Mouse (Mus musculus) kidney, adult 18-20 months (tissue): Measurements from ENCODE around the gene Mpzl3.

Source experiments
- DNase-seq: peaks from one replicate; pipeline ENCODE4 v3.0.0; 2021

Mpzl3 gene

DNA sequence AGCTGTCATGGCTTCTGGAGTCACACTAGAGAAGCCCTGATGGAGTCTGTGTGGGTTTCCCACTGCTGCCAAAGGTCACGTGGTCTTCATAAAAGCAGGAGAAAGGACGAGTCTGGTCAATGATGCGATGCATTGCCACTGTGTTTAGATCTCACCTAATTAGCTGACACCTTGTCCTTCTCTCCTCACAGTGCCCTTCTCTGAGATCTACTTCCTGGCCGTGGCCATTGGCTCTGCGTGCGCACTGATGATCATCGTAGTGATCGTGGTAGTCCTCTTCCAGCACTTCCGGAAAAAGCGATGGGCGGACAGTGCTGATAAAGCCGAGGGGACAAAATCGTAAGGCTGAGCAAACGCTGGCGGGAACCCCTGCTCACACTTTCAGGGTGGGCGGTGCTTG is 8.0 kb upstream of the Mpzl3 start:
- DNase-seq = no peak

DNA sequence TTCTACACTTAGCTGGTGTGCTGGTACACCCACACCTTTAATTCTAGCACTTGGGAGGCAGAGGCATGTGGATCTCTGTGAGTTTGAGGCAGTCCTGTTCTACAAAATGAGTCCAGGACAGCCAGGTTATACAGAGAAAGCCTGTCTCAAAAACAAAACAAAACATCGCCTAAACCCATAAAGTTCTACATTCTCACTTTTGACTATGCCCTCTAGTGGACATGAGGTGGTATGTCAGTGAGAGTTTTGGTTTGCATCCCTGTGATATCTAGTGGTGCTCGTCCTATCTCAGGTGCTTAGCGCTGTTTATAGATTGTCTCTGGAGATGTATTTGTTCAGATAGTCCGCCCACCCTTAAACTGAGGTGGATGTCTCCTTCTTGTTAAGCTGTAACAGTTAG is 6.5 kb upstream of the Mpzl3 start:
- DNase-seq = peak; percentile 21

DNA sequence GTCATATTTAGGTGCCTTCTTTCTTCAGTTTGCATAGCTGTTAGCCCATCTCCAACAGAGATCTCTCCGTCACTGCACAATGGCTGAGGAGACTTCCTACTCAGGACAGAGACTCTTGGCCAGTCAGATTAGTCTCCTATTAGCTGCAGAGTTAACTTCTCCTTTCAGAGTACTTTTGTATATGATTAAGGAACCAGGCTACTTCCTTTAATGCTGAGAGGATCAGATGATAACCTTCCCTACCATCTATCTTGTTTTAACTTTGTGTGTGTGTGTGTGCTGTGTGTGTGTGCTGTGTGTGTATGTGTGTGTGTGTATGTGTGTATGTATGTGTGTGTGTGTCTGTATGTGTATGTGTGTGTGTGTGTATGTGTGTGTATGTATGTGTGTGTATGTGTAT is 5.3 kb upstream of the Mpzl3 start:
- DNase-seq = no peak

DNA sequence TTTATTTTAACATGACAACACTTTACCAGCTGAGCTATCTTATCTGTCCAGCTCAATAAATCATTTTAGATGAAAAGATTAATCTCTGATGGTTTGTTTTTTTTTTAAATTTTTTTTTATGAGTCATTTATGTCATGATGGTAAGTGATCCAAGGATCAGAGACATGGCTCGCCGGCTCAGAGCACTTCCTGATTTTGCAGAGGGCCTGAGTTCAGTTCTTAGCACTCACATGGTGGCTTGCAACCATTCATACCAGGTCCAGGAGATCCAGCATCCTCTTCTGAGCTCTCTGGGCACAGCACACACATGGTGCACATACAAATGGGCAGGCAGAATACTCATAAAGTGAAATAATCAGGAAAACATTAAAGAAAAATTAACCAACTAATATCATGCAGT is 4.7 kb upstream of the Mpzl3 start:
- DNase-seq = no peak

DNA sequence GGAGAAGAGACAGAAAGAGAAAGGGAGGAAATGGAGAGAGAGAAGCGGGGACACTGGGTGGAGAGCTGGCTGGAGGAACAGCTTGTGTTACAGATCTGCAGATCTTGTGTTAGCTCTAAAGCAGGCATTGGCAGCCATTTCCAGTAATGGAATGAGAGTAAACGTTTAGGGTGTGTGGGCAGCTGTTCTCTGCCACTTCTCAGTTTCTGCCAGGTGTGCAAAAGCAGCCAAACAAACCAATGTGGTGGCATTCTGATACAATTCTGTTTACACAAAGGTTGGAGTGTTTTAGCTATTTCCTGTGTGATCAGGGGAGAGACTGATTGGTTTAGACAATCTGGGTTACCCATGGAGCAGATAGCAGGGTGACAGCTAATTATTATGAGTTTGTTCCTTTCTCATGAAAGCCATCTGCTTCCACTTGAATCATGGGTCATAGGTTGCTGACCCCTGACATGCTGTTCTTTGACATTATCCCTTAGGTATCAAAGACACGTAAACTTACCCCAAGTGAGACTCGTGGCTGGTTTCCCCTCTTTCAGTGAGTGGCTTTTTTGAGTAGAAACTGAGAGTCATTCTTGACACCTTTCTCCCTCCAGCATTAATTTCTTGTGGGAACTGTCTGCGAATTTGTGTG is 3.4 kb downstream of the Mpzl3 start:
- DNase-seq = no peak

DNA sequence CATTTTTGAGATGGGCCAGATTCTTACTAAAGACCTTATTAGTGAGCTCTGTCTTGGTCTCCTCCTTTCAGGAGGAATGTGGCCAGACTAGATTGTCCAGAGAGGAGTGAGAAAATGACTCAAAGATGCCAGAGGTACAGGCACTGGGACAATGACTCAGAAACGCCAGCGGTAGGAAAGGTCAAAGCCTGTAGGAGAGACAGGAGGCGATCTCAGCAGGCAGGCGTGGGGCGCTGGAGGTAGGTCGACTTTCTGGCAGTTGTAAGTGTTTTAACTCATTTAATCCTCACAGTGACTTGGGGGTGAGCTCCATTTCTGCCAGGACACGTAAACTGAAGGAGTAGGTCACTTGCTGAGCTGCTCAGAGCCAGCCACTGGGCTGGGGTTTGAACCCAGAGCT is 5.2 kb downstream of the Mpzl3 start:
- DNase-seq = no peak

DNA sequence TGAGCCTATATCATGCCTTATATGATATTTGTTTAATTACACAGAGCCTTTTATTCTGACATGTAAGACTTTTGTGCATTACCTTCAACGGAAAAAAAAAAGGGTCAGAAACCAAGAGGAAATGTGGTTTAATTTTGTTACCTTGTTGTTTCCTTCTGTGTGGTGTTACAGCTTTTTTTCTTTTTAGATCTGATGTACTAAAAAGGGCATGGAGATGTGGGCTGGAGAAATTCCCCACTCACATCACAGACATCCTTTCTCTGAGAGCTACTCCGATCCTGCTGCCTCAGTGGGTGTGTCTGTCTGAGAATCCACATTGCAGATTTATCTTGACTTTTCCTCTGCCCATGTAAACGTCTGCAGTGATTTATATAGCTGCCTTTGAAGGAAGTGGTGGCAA is 7.7 kb downstream of the Mpzl3 start:
- DNase-seq = no peak

DNA sequence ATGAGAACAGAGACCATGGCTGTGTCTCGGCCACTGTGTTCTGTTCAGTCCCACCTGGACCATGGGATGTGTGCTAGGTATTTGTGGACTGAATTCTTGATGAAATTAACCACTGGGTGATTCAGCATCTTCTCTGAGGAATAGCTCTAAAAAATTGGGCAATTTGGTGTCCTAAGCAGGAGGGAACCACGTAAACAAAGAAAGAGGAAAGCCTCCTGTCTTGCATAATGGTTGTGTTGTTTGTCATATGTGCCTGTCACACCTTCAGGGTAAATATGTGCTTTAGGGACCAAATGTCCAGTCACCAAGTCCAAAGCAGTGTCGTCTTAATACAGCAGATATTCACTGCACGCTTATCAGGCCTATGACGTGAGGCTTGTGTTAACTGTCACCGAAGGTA is 9.4 kb downstream of the Mpzl3 start:
- DNase-seq = no peak

DNA sequence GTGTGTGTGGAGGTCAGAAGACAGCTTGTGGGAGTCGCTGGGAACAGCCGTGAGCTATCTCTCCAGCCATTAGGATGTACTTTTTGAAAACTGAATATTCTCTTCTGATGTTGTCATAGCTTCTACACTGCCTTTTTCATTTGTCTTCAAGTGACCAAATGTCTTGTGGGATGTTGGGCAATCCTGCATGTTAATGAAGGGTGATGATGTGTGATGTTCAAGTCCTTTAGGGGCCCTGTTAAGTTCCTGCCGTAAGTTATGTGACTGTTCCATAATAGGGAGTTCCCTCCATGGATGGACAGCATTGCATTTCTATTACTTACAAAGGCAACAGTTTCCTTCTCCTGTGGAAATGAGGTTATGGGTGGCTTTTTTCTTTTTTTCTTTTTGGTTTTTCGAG is 11.7 kb downstream of the Mpzl3 start:
- no peak for DNase-seq

DNA sequence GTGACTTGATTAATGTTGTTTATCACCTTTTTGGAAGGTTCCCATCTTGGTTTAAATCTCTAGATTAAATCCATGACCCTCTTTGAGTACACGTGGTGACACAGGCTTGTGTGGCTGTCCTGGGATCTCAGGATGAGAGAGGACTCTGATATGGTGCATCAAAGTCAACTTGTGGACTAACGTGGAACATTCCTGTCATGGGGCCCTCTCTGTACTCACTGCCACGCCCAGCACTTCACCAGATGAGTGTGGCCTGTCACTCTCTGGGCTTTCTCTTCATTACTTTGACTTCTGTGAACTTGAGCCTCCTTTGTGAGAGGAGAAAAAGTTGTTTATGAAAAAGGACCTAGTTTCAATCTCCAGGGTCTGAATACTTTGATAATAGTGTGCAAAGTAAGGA is 16.8 kb downstream of the Mpzl3 start:
- no peak for DNase-seq

DNA sequence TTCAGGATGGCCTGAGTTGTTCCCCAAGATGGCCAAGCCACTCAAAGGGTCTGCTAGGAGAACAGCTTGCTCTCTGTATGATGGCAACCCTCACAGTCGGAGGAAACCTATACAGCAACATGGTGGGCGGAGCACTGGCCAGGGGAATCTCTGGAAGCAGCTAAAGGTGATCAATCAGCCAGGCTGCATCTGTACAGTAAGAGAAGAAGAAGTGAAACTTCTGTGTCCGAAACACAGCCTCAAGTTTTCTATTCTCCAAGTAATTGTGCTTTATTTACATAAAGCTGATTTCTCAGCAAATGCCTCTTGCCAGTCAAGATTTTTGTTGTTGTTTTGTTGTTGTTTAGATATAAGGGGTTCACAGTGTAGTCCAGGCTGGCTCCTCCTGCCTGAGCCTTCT is 22.9 kb downstream of the Mpzl3 start:
- no peak for DNase-seq

DNA sequence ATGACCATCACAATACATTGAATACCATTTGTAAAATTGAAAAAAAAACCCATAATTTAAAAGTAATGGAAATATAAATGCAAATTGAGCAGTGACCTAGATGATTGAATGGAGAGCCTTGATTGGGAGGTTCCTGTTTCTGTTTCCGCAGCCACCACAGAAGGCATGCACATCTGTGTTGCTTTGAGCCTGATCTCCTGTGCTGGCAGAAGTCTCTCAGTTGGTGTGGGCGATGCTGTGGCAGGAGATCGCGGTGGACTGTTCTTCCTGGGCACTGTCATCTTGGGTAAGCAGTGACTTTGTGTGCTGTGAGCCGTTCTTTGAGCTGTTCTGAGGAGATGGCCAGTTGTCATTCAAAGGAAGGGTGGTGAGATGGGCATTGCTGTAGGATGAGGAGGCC is 24.0 kb downstream of the Mpzl3 start, which contains the start of gene Jaml:
Gene Jaml, plus strand, starts transcription at position 173 of the 400 bp plus-strand sequence.
- DNase-seq = no peak

DNA sequence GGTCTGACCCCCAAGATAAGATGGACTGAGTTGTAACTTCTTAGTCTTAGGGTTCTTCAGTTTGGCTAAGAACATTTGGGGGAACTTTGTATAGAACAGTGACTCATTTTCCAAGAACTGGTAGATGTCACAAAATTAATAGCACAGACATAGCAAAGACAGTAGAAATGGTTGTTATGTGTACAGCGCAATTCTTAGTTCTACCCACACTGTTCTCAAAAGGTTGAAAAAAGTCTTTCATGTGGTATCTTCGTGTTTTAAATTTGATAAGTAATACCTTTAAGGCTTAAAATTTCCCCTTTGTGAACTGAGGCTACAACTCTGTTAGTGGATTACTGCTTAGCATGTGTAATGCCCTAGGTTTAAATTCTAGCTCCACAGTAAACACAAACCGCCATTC is 28.1 kb downstream of the Mpzl3 start:
- DNase-seq = no peak

DNA sequence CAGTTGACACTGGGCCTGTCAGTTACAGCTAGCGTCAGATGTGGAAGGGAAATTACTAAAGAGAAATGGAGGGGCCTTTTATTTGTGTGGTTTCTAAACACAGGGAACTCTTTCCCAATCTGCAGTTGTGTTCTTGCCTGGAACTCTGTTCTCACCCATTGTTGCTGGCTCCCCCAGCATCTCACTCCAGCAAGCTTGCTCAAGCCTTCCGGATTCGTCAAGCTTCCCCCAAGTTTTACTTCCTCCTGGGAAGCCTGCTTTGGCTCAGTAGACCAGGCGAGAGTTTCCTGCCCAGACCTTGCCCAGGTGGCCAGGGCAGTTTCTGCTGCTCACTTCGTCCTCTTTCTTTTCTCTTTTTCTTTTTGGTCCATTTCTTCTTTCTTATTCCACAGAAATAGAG is 29.6 kb downstream of the Mpzl3 start:
- DNase-seq = no peak

DNA sequence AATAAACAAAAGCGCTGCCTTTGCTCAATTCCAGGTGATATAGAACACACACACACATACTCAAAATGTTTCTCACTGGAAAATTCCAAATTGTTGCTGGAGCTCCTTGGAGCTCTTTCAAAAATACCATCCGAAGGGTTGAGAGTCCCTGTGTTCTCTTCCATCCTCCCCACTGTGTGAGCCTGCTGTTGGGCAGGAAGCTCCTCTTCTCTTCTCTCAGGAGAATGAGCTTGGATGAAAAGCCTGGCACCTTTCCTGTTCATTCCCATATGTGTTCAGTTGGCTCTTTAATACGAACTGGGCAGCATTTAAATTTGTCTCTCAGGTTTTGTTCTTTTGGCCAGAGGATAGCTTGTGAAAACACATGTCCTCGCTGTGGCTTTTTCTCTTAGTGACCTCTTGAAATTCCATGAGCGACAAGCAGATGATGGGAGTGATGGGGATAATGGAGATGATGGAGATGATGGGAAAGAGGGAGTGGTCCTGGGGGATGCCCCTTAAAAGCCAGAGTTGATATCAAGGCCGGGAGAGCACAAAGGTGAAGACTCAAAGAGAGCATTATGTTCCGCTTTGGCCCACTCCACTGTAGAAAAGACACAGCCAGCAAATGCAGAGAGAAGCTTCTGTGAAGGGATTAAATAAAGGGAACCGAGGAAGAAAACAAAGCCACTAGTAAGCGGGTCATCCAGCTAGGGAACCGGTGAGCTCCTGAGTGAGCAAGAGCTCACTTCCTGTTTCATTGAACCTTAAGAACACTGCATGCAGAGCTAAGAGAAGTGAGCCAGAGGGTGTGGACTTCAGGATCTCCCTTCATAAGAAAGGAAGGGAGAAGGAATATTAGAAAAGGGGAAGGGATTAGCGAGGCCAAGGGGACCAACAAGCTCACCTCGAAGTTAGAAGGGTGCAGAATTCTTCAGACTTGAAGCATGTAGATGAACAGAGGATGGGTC is 31.0 kb downstream of the Mpzl3 start:
- DNase-seq = no peak

DNA sequence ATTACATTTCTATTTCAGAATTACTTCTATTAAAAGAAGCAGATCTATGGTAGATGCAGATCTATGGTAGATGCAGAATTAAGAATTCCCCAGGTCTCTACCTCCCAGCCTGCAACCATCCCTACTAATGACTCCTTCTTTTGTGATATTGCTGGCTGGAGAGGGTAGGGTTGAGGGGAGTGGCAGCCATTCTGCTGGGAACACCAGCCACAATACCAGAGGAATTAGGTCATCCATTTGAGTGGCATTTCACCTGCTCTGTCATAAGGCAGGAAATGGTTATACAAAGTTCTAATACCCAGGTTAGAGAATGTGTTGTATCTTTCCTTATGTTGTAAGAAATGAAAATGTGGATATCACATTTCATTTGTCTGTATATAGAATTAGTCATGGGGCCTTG is 33.1 kb downstream of the Mpzl3 start:
- DNase-seq = no peak

DNA sequence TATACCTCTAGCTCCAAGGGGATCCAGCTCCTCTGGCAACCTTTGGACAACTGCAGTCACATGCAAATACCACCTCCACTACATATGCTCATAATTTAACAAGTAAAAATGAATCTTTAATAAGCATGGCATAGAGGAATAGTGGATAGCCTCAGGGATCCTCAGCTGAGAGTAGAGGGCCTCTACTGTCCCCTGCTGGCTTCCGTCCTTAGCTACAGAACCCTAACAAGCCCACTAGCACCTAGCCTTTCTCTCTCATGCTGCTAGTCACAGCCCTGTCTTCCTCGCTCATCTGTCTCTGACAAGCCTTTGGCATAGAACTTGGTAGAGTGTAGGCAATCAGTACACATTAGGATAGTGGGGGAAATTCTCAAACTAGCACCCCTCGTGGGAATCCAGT is 35.8 kb downstream of the Mpzl3 start:
- no peak for DNase-seq

DNA sequence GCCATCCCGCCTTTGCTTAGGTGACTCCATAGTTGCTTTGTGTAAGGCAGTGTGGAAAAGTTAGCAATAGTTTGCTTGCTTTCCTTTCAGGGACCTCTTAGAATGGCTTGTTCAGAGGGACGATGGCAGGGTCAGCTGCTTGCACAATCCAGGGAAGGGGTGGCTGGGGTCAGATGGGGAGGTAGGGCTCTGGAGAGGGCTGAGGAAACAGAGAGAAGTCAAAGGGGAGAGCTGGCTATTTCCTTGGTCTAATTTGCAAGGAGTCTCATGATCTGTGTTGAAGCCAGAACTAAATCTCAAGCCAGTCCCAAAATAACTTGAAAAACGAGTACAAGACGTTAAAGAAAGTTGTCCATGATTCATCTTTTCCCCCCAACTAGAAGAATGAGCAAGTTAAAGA is 37.7 kb downstream of the Mpzl3 start:
- peak; percentile 30 for DNase-seq

DNA sequence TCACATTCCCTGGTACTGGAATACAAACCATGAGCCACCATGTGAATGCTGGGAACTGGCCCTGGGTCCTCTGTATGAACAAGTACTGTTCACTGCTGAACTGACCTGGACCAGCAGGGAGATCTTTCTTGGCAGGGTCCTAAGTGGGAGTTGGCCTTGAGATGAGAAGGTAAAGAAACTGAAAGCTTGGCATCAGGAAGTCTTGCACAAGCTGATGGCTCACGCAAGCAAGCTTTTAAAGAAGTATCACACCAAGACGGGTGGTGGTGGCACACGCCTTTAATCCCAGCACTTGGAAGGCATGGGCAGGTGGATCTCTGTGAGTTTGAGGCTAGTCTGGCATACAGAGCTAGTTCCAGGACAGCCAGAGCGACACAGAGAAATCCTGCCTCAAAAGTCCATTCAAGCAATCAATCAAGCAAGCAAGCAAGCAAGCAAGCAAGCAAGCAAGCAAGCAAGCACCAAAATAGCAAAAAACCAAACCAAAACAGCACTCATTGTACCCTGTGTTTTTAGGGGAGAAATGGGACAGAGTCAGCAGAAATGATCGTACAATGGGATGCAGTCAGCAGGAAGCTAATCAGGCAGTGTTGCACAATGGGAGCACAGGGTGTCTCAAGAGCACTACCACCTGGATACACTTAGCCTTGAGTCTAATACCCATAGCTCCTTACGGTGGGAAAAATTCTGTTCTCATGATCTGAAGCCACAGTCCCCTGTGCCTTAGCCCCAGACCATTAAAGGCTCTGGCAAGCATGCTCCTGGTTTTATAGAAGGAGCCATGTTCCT is 40.4 kb downstream of the Mpzl3 start:
- no peak for DNase-seq

DNA sequence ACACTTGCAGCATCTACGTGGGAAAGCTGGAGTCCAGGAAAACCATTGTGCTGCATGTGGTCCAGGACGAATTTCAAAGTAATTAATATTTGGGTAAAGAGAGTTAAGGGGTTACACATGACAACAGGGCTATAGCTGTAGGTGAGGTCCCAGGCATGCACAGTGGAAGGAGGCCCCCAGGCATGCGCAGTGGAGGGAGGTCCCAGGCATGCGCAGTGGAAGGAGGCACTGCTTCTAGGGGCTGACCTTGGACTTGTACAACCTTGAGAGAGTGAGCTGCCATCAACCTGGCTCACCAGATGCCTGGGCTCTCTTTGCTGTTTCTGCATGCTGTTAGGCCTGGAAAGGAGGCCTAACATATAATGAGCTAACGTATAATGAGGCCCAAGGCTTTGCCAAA is 42.9 kb downstream of the Mpzl3 start:
- DNase-seq = no peak

DNA sequence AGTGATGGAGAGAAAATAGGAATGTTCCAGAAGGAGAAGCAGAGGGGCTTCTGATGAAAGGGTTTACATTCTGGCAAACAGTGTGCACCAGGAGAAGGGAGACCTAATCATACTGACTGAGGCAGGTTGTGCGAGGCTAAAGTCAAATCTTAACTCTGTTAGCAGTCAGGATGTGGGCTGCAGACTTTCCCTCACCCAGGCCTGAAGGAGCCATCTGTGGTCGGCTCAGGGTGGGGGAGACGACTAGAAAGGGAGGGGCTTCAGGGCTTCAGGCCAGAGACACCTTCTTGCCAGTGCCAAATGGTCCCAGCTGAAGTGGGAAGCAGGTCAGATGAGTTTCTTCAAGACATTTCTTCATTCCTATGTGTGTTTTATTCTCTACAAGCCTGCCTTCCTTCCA is 43.4 kb downstream of the Mpzl3 start:
- no peak for DNase-seq

DNA sequence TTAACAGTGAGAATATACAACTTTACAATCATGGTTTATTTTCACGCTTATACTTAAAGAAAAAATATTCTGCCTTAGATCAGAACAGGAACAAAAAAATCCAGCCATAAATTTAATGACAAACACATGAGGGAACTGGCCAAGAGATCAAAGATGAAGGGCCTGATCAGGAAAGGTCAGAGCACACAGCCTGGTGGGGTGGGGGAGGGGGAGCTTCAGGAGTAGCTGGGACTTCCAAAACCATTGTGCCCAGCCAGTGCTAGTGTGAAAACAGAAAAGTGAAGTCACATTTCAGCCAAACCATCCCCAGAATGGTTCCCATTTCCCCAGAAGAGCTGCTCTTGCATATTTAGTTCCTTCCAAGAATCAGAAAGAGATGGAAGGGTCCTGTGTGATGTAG is 47.5 kb downstream of the Mpzl3 start:
- DNase-seq = no peak

DNA sequence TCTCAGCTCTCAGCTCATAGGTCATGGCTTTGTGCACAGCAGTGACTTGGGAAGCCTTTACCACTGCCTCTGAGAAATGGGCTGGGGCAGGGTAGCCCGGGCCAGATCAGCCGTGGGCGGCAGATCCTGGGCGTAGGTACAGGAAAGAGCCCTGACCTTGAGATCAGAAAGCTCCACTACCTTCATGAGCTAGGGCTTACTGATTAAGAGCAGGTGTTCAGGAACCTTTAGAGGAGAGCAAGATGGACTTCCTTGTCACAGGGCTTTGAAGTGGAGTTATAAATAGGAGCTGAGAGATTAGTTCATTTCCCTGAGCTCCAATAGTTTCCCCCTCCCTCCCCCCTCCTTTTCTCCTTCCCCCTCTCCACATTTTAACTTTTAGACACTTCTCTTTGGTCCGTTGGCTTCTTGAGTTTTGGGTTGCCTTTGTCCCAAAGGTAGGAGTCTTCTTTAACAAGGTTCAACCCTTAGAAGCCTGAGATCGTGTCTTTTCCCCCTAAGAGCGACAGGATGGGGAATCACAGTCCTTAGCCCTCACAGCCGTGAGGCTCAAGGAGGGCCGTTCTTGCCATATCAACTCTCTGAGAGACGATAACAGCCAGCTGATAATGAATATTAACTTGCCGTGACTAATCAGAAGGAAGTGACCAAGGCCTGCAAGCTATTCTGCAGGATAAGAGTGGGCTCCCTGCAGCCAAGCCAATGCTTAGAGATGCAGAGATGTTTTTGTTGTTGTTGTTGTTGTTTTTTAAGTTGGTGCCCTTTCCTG is 48.4 kb downstream of the Mpzl3 start:
- no peak for DNase-seq
